Mouse (Mus musculus) brain, embryonic 14.5 days (tissue): ENCODE results near the gene Amigo3. TPM values are rescaled to one million over a fixed set of nuclear protein-coding genes. Genes with fewer than 3 reads are reported as not detected.
A peak's percentile ranks its signal among the peaks of the same experiment; 100 is the strongest.

Experiments used
- DNase-seq: peaks from one replicate; pipeline ENCODE4 v3.0.0-alpha.2; 2011; ENCODE audit warnings: low read depth
- CTCF ChIP-seq: fragments of 200-500 bp; IDR thresholded peaks from 2 replicates; pipeline ENCODE4 v1.5.1; 2012; ENCODE audit warnings: inconsistent platforms, mild to moderate bottlenecking, moderate library complexity, borderline replicate concordance; ENCODE audit not compliant: insufficient read depth, insufficient read length; ENCODE audit errors: extremely low read depth
- POLR2A ChIP-seq: fragments of 200-500 bp; IDR thresholded peaks from 2 replicates; pipeline ENCODE4 v1.6.1; 2012; ENCODE audit warnings: mild to moderate bottlenecking, inconsistent platforms, borderline replicate concordance; ENCODE audit not compliant: poor library complexity, insufficient read depth, insufficient read length, severe bottlenecking; ENCODE audit errors: extremely low read depth
- polyA plus RNA-seq: library from polyadenylated mRNA; depleted of rRNA; stranded (reverse); fragments of >200 nt; gene quantifications from 2 replicates; pipeline ENCODE4 v1.2.3, GENCODE M21; 2012

Amigo3 gene
- polyA plus RNA-seq, 1 experiment: 4.0 TPM

DNA sequence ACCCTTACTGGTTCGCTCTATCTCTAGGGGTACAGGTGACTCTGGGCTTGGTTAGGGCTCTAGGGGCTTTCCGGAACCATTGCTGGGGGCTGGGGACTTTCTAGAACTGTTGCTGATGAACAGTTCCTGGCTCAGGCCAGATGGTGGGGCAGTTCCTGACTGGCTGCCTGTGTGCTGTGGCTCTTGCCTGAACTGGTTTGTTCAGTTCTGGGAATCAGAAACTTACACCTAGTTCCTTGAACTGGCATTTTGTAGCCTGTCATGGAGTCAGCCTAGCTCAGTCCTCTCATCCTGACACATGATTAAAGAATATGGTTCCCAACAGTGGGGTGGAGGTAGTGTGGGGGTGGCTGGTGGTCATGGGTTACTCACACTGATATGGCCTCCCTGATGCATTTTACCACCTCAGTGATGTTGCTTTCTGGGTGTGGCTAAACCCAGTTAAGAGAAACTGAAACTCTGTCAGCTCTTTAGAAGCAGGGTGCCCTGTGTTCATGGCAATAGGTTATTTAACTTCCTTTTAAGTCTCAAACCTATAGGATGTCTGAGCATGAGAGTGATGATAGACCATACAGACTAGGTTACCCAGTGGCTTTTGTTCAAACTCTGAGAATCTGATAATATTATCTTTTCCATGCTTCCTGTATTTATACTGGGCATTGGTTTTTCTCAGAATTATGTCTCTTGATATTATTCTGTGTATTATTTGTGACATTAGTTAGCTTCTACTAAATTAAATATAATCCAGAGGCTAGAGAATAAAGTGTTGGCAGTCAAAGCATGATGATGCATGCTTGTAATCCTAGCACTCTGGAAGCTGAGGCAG is 17.4 kb upstream of the Amigo3 start:
- TF ChIP-seq POLR2A (no peak), CTCF (no peak)
- DNase-seq: no peak

DNA sequence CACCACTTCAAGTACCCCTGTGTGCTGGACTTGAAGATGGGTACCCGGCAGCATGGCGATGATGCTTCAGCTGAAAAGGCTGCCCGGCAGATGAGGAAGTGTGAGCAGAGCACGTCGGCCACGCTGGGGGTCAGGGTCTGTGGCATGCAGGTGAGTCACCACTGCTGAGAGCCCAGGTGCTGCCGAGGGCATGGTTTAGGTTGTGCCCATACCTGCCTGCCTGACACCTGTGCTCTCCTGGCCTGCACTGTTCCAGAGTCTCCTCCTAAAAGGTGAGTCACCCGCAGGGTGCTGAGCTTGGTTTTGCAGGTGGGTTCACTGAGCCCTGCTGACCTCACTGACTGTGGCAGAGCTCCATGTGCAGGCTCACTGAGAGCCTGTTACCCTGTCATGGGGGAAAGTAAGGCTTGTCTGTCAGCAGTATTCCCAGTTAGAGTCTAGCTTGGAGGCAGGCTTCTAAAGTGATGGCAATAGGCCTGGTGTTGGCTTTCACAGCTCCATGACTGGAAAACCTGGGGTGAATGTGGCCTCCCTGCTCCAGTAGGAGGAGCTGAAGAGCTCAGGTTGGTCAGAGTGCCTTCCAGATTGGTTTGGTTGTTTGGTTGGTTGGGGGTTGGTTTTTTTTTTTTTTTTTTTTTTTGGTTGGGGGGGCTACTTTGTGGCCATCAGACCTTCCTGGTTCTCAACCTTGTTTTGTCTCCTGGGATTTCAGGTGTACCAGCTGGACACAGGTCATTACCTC is 8.0 kb upstream of the Amigo3 start:
- no peak for DNase-seq
- TF ChIP-seq POLR2A (no peak), CTCF (peak; percentile 24; the same call in 1 of the 2 replicates)

DNA sequence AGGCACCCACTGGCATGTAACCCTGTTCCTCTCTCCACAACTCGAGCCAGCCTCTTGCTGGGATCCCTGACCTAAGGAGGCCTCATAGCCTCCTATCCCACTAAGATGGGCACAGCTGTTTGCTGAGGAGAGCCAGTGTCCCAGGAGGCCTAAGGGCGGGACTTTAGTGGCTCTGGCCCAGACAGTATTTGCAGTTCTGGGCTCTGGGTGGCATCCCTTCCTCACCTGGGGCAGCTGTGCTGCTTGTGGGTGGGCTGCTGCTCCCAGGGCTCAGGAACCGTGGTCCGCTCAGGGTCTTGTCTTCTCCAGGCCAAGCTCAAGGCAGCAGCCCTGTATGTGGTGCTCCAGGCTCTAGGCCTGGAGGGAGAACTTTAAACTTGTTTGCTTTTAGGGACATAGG is 6.4 kb upstream of the Amigo3 start:
- TF ChIP-seq POLR2A (no peak), CTCF (no peak)
- DNase-seq: no peak

DNA sequence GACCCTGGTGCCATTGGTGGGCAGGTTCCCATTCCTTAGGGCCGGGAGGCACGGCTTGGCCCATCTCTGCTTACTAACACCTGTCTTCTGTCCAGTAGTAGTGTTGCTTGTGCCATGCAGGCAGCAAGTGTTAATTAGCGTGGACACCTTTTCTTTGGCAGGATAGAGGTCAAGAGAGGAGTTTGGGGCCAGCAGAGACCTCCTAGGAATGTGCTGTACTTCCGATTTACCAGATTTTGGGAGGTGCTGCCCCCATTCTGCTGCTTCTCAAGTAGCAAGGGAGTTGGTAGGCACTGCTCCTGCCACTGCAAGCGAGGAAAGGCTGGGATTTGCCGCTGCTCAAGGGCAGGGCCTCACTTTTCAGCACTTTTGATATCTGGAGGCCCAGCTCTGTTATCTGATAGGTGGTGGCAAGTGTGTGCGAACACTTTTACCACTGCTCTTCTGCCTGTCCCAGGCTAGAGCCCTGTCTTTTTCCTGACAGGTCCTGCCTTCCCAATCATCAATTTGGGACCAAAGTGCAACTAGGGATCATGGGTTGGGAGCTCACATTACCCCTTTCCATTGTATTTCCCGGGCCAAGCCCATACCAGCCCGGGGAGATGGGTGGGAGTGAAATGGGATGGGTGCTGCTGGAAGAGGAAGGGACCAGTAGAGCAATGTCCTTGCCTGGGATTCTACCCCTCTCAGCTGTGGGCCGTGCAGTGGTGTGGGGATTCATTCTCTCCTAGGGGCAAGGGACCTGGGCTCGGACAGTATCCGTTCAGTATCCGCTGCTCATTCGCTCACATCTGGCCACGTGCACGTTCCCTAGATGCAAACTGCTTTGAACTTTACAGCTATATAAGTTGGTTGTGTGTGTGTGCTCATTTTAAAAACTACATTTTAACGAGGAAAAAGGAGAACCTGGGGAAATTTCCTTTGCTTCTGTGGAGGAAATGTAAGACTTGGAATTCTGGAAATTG is 5.1 kb upstream of the Amigo3 start:
- DNase-seq: no peak
- TF ChIP-seq CTCF (no peak), POLR2A (no peak)

DNA sequence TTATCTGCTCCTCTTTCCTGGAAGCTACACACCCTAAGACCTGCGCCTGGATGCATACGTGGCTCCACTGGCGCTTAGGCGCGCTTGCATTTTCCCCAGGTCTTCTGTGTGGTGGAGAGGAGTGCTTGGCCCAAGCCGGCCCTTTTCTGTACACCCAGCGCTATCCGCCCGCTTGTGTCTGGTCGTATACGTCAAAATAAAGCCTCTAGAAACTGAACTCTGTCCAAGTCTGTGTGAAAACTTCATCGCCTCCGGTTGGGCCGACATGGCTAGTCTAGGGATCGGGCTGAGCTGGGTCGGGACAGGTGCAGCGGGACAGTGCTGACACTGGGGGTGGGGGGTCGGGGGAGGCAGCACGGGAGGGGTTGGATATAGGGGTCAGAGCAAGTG is 4.4 kb upstream of the Amigo3 start:
- no peak for DNase-seq
- TF ChIP-seq POLR2A (no peak), CTCF (no peak)

DNA sequence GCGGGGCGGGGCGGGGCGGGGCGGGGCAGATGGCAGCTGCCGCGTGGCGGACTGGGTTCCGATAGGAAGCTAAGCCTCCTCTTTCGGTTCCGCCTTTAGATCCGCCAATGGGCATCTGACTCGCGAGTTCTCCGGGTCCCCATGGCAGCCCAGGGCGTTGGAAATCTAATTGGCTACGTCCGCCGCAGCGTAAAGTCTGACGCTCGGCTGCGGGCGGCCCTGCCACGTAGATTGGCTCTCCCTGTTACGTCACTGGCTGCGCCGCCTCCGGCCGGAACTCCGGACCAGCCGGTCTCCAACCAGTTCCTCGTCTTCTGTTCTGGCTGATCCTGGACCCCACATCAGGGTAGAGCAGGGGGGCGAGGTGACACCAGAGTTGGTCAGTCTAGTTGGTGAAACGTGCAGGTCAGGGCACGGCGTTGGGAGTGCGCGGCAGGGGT is 3.9 kb upstream of the Amigo3 start, which contains the start of gene Gmppb:
Gene Gmppb, plus strand, starts transcription at position 227 of the 440 bp plus-strand sequence.
- no peak for TF ChIP-seq CTCF
- TF ChIP-seq POLR2A: peak; percentile 28; the same call in 1 of the 2 replicates
- peak; percentile 99 for DNase-seq

DNA sequence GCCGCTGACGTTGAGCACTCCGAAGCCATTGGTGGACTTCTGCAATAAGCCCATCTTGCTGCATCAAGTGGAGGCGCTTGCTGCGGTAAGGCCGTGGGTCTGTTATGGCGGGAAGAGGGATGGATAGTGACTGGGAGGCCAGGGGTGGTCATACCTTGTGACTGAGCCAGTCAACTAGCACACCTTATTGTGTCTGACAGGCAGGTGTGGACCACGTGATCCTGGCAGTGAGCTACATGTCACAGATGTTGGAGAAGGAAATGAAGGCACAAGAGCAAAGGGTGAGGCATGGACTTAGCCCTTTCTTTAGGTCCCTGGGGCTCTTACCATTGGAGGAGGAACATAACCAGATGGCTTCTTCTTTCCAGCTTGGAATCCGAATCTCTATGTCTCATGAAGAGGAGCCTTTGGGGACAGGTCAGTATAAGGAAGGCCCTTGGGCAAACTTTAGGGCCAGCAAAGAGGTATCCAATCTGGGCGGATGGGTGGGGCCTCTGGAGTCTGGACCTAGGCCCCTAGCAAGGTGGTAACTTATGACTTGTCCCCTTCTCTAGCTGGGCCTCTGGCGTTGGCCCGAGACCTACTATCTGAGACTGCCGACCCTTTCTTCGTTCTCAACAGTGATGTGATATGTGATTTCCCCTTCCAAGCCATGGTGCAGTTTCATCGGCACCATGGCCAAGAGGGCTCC is 3.3 kb upstream of the Amigo3 start:
- no peak for DNase-seq
- TF ChIP-seq CTCF (no peak), POLR2A (no peak)

DNA sequence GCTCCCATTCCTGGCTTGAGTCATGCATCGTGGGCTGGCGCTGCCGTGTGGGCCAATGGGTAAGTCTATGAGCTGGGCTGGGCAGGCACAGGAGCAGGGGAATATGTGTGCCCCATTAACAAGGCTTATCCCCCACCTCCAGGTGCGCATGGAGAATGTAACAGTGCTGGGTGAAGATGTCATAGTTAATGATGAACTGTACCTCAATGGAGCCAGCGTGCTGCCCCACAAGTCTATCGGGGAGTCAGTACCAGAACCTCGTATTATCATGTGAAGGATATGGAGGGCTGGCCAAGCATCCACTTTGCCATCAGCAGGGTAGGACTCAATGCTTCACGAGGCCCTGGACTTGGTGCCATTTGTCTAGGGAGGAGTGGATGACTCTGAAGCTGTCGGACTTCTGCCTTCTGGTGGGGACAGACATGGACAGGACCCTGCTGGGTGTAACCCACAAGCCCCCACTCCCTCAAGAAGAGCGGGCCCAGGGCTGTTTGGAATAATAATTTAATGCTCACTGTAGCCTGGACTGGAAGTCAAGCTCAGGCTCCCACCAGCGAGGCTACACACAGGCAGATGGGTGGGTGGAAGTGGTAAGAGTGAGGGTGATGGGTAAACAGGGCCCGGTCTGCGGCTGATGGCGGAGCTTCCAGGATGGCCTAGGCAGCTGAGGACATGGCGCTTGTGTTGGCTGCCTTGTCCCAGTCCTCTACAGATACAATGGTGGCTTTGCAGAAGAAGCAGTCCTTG is 1.6 kb upstream of the Amigo3 start:
- no peak for TF ChIP-seq CTCF
- TF ChIP-seq POLR2A: no peak
- DNase-seq: no peak

DNA sequence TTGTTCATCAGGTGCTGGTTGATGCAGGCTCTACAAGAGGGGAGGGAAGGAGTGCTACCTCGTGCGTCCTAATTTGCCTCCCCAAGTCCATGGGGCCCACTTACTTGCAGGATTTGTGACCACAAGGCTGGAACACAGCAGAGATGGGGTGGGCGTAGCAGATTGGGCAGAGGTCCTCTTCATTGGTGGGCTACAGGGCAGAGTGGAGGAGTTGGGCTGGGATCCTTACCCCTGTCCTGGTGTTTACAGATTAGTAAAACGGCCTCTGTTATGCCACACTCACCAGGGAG is 1.1 kb upstream of the Amigo3 start:
- no peak for DNase-seq
- no peak for TF ChIP-seq CTCF
- no peak for TF ChIP-seq POLR2A

DNA sequence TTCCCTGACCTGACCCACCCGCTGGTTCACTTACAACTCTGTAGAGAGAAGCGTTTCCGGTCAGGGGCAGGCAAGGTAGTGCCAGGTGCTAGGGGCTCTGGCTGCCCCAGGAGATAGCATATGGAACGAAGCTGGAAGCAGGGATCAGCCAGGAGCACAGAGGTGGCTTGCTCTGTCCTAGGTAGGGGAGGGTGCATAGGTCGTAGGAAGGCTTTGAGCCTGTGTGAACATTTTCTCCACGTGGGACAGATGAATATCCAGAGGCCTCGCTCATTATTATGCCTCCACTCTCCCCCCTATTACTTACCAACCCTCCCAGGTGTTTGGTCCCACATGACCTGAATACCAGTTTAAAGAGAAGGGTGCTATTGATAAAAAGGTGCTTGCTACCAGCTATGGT is 548 bp upstream of the Amigo3 start:
- no peak for TF ChIP-seq CTCF
- no peak for TF ChIP-seq POLR2A

DNA sequence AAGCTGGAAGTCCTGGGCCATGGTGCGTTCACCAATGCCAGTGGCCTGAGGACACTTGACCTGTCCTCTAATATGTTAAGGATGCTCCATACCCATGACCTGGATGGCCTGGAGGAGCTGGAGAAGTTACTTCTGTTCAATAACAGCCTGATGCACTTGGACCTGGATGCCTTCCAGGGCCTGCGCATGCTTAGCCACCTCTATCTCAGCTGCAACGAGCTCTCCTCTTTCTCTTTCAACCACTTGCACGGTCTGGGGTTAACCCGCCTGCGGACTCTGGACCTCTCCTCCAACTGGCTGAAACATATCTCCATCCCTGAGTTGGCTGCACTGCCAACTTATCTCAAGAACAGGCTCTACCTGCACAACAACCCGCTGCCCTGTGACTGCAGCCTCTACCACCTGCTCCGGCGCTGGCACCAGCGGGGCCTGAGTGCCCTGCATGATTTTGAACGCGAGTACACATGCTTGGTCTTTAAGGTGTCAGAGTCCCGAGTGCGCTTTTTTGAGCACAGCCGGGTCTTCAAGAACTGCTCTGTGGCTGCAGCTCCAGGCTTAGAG is 786 bp downstream of the Amigo3 start:
- TF ChIP-seq CTCF (no peak), POLR2A (no peak)
- DNase-seq: no peak

More for the DNA sequence above, 548 bp upstream of the Amigo3 start:
- DNase-seq: no peak
